Mouse (Mus musculus): ENCODE measurements around the gene Skap2. TPM values are rescaled to one million over a fixed set of nuclear protein-coding genes. Genes with fewer than 3 reads are reported as not detected.

Gene Skap2
- polyA plus RNA-seq, 1 experiment = 25.6 TPM

DNA sequence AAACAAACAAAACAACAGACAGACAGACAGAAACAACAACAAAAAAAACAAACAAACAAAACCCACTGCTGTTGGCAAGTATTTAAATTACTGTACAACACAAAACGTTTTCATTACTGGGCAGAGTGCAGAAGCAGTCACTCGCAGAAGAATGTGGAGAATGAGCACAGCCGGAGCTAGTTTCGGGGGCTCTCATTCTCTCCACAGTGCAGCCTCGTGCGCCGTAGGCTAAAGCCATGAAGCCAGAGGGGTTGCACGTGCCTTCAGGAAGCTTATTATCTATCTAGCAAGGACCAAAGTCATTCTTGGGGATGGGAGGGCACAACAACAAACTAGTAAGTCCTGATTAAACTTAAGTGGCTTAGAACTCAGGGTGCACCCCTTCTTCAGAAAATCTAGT lies 152.0 kb downstream of the Skap2 start:
- TF ChIP-seq E2F4 (IDR thresholded peaks at IDR 0.05; ENCODE audit: insufficient read depth) (no peak), POLR2A (IDR thresholded peaks at IDR 0.05; ENCODE audit: insufficient read length, low read depth) (no peak)

DNA sequence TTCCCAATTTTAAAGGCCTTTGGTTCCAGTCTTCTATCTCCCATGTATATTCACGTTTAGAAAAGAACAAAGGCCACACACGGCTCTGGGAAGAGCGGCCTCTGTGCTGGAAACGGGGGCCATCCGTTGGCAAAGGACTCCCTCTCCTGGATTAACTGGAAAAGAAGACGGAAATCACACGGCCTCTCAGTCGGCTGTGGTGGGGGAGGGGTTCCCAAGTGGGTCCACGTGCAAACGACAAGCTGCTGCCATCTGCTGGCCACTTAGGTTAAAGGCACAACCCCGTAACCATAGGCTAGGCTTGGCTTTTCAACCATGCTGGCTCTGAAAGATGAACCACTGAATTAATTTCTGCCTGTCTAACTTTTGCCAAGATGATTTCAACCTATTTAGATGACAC lies 154.5 kb downstream of the Skap2 start:
- H3ac ChIP-seq (ENCODE audit: control insufficient read depth, insufficient read length) = no peak overlapping the region
- peak overlapping the region; percentile 49 for H3K4me2 ChIP-seq (ENCODE audit: low read depth)
- TF ChIP-seq USF1 (IDR thresholded peaks at IDR 0.05; ENCODE audit: low read depth) (peak; percentile 36), TCF12 (IDR thresholded peaks at IDR 0.05; ENCODE audit: insufficient read depth, poor library complexity, severe bottlenecking) (no peak), MAX (IDR thresholded peaks at IDR 0.05; ENCODE audit: low read depth) (peak; percentile 70), POLR2A (IDR thresholded peaks at IDR 0.05; ENCODE audit: insufficient read length, low read depth) (no peak)
- H3K4me3 ChIP-seq = no peak overlapping the region
- H3K36me3 ChIP-seq (ENCODE audit: control insufficient read depth, insufficient read depth) = peaks cover 3% of the 10 kb centered on the region
- H3K27me3 ChIP-seq (ENCODE audit: control insufficient read depth, insufficient read depth, insufficient read length) = no peaks in the 10 kb centered on the region
- no peaks in the 10 kb centered on the region for H3K79me2 ChIP-seq (ENCODE audit: control insufficient read depth, insufficient read depth)

More for the DNA sequence above, 152.0 kb downstream of the Skap2 start:
- no peak overlapping the region for H3K4me3 ChIP-seq
- H3K36me3 ChIP-seq (ENCODE audit: control insufficient read depth, insufficient read depth) = peaks cover 3% of the 10 kb centered on the region
- no peaks in the 10 kb centered on the region for H3K27me3 ChIP-seq (ENCODE audit: control insufficient read depth, insufficient read depth, insufficient read length)
- no peaks in the 10 kb centered on the region for H3K79me2 ChIP-seq (ENCODE audit: control insufficient read depth, insufficient read depth)
- H3ac ChIP-seq (ENCODE audit: control insufficient read depth, insufficient read length) = no peak overlapping the region
- H3K4me2 ChIP-seq (ENCODE audit: low read depth) = no peak overlapping the region

- H3K79me2 ChIP-seq (ENCODE audit: control insufficient read depth, insufficient read depth) = no peaks in the 10 kb centered on the region
- peaks cover 3% of the 10 kb centered on the region for H3K36me3 ChIP-seq (ENCODE audit: control insufficient read depth, insufficient read depth)
- H3ac ChIP-seq (ENCODE audit: control insufficient read depth, insufficient read length) = no peak overlapping the region
- no peaks in the 10 kb centered on the region for H3K27me3 ChIP-seq (ENCODE audit: control insufficient read depth, insufficient read depth, insufficient read length)
- no peak overlapping the region for H3K4me3 ChIP-seq
- TF ChIP-seq USF1 (IDR thresholded peaks at IDR 0.05; ENCODE audit: low read depth) (no peak), POLR2AphosphoS2 (IDR thresholded peaks at IDR 0.05; ENCODE audit: insufficient read length, low read depth) (no peak), MYOD1 (IDR thresholded peaks at IDR 0.05; ENCODE audit: control insufficient read depth in 1 of 3, insufficient read length in 2 of 3, low read depth in 2 of 3) (no peak), MYOG (IDR thresholded peaks at IDR 0.05; ENCODE audit: control insufficient read depth in 1 of 3, insufficient read depth in 1 of 3, insufficient read length in 2 of 3, low read depth in 2 of 3) (no peak), TCF12 (IDR thresholded peaks at IDR 0.05; ENCODE audit: insufficient read depth, poor library complexity, severe bottlenecking) (no peak), REST (IDR thresholded peaks at IDR 0.05; ENCODE audit: insufficient read depth, insufficient read length) (no peak), MAX (IDR thresholded peaks at IDR 0.05; ENCODE audit: low read depth) (no peak)
- H3K4me2 ChIP-seq (ENCODE audit: low read depth) = no peak overlapping the region
These were observed 159.1 kb downstream of the Skap2 start for GRCm38 (mm10) chr6:51853291-51853690.

- no peak overlapping the region for H3K4me3 ChIP-seq
- TF ChIP-seq MAX (IDR thresholded peaks at IDR 0.05; ENCODE audit: low read depth) = no peak
- no peak for TF ChIP-seq POLR2AphosphoS2 (IDR thresholded peaks at IDR 0.05; ENCODE audit: insufficient read length, low read depth)
- no peak for TF ChIP-seq MYOD1 (IDR thresholded peaks at IDR 0.05; ENCODE audit: control insufficient read depth in 1 of 3, insufficient read length in 2 of 3, low read depth in 2 of 3)
- no peak for TF ChIP-seq E2F4 (IDR thresholded peaks at IDR 0.05; ENCODE audit: insufficient read depth)
- TF ChIP-seq USF1 (IDR thresholded peaks at IDR 0.05; ENCODE audit: low read depth) = no peak
- TF ChIP-seq SRF (IDR thresholded peaks at IDR 0.05; ENCODE audit: control insufficient read depth, insufficient read length, low read depth) = no peak
- TF ChIP-seq CEBPB (IDR thresholded peaks at IDR 0.05; ENCODE audit: insufficient read depth, poor library complexity, severe bottlenecking) = no peak
- no peak for TF ChIP-seq MYOG (IDR thresholded peaks at IDR 0.05; ENCODE audit: control insufficient read depth in 1 of 3, insufficient read depth in 1 of 3, insufficient read length in 2 of 3, low read depth in 2 of 3)
- TF ChIP-seq POLR2A (IDR thresholded peaks at IDR 0.05; ENCODE audit: insufficient read length, low read depth) = no peak
- TF ChIP-seq TCF3 (IDR thresholded peaks at IDR 0.05; ENCODE audit: insufficient read length, low read depth) = no peak
- TF ChIP-seq REST (IDR thresholded peaks at IDR 0.05; ENCODE audit: insufficient read depth, insufficient read length) = no peak
These were observed 159.7 kb downstream of the Skap2 start for GRCm38 (mm10) chr6:51852643-51853042.

GRCm38 (mm10) chr6:51851544-51851943 lies 160.8 kb downstream of the Skap2 start:
- H3K79me2 ChIP-seq (ENCODE audit: control insufficient read depth, insufficient read depth) = no peaks in the 10 kb centered on the region
- H3K4me3 ChIP-seq = no peak overlapping the region
- no peaks in the 10 kb centered on the region for H3K36me3 ChIP-seq (ENCODE audit: control insufficient read depth, insufficient read depth)
- H3ac ChIP-seq (ENCODE audit: control insufficient read depth, insufficient read length) = no peak overlapping the region
- H3K27me3 ChIP-seq (ENCODE audit: control insufficient read depth, insufficient read depth, insufficient read length) = no peaks in the 10 kb centered on the region
- H3K4me2 ChIP-seq (ENCODE audit: low read depth) = peak overlapping the region; percentile 3
- TF ChIP-seq POLR2AphosphoS2 (IDR thresholded peaks at IDR 0.05; ENCODE audit: insufficient read length, low read depth) (no peak), CEBPB (IDR thresholded peaks at IDR 0.05; ENCODE audit: insufficient read depth, poor library complexity, severe bottlenecking) (no peak), TCF3 (IDR thresholded peaks at IDR 0.05; ENCODE audit: insufficient read length, low read depth) (no peak), MYOG (IDR thresholded peaks at IDR 0.05; ENCODE audit: control insufficient read depth in 1 of 3, insufficient read depth in 1 of 3, insufficient read length in 2 of 3, low read depth in 2 of 3) (no peak), E2F4 (IDR thresholded peaks at IDR 0.05; ENCODE audit: insufficient read depth) (no peak), MYOD1 (IDR thresholded peaks at IDR 0.05; ENCODE audit: control insufficient read depth in 1 of 3, insufficient read length in 2 of 3, low read depth in 2 of 3) (no peak), TCF12 (IDR thresholded peaks at IDR 0.05; ENCODE audit: insufficient read depth, poor library complexity, severe bottlenecking) (no peak), MAX (IDR thresholded peaks at IDR 0.05; ENCODE audit: low read depth) (no peak), POLR2A (IDR thresholded peaks at IDR 0.05; ENCODE audit: insufficient read length, low read depth) (no peak), REST (IDR thresholded peaks at IDR 0.05; ENCODE audit: insufficient read depth, insufficient read length) (no peak), USF1 (IDR thresholded peaks at IDR 0.05; ENCODE audit: low read depth) (no peak), SRF (IDR thresholded peaks at IDR 0.05; ENCODE audit: control insufficient read depth, insufficient read length, low read depth) (no peak)

More at GRCm38 (mm10) chr6:51852643-51853042, 159.7 kb downstream of the Skap2 start:
- H3K4me2 ChIP-seq (ENCODE audit: low read depth) = no peak overlapping the region
- no peak overlapping the region for H3ac ChIP-seq (ENCODE audit: control insufficient read depth, insufficient read length)
- H3K79me2 ChIP-seq (ENCODE audit: control insufficient read depth, insufficient read depth) = no peaks in the 10 kb centered on the region
- H3K27me3 ChIP-seq (ENCODE audit: control insufficient read depth, insufficient read depth, insufficient read length) = no peaks in the 10 kb centered on the region
- peaks cover 3% of the 10 kb centered on the region for H3K36me3 ChIP-seq (ENCODE audit: control insufficient read depth, insufficient read depth)

All from myocyte (in vitro differentiated cells).